Mouse (Mus musculus) urinary bladder, postnatal 36 days (tissue): ENCODE results near the gene Gpc6.

Source experiments
- DNase-seq, 2 experiments: peaks; one replicate each; pipeline ENCODE4 v3.0.0; 2022; ENCODE audit warnings: low spot score in 2 of 2, mixed read lengths in 1 of 2

Gene Gpc6

DNA sequence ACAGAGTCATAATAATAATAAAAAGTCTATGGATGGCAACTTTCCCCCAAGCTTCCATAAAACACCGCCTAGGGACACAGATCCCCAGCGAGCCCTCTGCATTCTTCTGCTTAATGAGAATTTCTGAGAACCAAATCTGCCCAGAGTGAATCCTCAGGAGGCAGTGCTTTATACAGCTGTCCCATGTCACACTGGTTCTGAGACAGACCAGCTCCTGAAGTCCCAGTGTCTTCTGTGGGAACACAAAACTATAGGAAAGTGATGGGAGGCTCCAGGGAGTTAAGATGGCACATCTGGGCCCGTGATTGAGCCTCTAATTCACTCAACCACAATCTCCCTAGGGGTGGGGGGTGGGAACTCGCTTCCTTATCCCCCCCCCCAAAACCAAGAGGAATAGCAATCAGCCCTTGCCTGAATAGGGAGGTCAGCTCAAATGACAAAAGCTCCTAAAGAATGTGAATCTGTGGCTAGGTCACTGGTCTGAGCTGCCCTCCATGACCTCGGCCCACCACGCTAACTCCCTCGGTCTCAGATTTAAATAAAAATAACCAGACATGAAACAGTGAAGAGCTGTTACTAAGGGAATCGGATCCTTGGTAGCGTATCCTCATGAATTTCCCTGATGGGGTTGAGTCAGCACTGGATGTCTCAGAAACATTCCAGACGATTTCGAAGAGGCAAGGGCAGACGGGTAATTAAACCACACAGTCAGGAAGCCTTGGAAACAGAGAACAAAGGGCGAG is 1005.2 kb downstream of the Gpc6 start:
- no peak for DNase-seq

DNA sequence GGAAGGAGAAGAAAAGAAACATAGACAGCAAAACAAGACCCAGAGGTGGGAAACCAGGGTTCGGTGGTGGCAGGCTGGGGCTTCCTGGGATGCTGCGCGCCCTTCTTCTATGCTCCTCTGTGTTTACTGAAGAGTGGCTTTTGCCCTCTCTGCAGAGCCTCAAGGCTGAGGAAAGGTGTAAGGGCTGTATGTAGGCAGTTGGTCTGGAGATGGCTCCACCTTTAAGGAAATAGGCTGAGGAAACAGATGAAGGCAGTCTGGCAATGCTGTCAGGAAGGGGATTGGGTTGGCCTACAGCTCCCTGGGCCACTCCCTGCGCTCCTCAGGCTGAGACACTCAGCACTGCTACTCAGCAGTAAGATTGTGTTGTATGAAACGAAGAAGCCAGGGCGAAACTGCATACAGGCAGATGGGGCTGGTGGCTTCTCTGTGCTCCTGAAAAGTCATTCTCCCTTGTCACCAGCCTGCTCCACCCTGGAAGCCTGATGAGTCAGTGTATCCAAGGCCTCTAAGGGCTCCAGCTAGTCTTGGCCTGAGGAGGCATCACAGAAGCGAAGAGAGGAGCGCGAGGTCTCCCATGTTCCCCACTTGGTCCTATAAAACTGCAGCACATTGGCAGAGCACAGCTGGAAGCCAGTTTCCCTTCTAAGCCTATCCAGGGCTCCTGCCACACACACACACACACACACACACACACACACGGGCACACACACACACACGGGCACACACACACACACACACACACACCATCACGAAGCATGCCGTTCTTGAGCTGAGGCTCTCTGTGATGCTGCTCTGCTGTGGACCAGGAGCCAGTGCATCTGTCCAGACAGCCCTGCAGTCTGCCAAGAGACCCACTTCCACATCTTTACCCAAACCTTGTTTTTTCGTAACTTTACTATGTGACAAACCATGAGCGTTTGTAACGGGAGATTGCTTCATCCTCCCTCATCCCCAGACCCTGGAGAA is 1006.0 kb downstream of the Gpc6 start:
- DNase-seq = no peak

- DNase-seq = no peak
Observed at GRCm38 (mm10) chr14:117932163-117932851, 1007.2 kb downstream of the Gpc6 start.

DNA sequence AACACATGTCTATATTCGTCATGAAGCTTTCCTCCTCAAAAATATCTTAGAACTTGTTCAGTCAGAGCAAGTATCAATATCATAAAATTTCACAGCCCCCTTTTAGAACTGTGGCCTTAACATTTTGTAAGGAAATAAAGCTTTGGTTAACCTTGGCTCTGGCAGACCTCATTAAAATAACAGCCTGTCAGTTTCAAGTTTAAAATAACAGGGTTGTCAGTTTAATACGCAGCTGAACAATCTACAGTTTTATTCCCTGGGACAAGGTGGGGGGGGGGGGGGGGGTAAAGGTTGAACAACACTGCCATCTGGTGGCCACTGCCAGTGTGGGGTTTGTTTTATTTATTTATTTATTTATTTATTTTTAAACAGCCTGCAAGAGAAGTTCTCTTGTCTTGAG is 1013.4 kb downstream of the Gpc6 start:
- DNase-seq = no peak

DNA sequence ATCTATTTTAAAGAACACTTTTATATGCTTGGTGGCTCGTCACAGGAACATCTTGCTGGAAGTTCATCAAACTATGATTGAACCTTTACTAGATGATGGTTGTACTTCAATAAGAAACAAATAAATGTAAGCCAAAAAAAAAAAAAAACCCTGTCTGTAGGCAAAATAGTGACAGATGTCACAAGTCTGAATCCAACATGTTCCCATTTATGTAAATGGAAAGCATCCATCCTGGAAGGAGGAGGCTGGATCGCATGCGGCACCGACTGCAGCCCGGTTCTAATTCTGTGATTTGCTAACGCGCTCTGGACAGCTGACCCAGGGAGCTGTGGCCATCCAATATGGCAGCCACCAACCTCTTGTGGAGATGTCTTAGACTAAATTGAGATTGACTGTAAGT is 1014.4 kb downstream of the Gpc6 start:
- no peak for DNase-seq

DNA sequence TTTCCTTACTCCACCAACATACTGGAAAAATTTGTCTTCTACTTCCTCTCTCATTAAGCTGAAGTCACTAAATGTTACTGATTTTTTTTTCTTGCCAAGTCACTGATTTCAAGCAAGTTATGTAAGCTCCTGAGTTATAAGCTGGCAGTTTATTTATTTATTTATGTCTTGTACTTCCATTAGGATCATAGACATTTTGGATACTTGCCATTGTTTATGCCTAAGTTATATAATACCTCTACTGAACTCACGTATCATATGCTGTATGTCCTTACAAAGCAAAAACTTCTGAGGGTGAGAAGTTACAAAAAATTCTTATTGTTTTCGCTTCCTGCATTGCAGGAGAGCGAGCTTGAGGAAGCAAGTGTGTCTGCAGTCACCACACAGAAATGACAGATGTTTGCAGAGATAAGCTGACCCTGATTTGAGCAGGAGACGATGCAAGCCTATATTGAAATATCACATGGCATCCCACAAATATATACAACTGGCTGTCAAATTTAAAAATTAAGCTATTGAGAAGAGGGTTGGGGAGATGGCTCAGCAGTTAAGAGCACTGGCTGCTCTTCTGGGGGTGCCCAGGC is 1020.9 kb downstream of the Gpc6 start:
- no peak for DNase-seq

- no peak for DNase-seq
Observed at GRCm38 (mm10) chr14:117951265-117951664, 1026.2 kb downstream of the Gpc6 start.

DNA sequence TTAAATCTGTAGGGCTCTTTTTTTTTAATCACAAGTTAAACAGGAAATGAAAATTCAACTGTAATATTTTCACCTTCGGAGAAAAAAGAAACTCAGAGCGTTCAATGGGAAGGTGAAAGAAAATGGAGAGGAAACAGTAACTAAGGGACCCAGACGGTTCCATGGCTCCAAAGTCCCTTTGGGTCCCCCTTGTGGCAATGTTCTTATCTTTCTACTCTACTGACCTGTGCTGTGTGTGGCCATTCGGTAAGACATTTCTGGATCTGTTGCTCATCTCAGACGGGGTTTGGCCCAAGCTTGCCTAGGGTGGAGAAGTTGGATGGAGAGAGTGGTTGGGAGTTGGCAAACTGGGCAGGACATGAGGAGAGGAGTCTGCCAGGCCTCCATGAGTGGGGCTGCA is 1026.6 kb downstream of the Gpc6 start:
- DNase-seq = no peak

GRCm38 (mm10) chr14:117956051-117956450 is 1030.9 kb downstream of the Gpc6 start:
- no peak for DNase-seq

DNA sequence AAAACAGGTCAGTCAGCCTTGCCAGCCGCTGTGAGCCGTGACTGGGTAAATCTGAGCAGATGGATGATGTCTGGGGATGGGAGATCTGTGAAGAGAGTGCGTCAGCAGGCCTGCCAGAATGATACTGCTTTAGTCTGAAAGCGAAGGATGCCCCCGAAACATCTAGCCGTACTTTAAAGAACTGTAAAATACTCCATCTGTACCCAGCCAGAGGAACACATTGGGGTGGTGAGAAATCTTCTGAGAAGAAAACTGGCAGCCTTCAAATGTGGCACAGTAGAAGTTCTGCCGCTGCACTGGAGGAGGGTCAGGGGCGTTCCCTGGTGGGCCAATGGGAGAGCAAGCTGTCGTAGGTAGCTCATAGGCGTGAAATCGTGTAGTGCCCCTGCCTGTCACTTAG is 1033.3 kb downstream of the Gpc6 start:
- no peak for DNase-seq

DNA sequence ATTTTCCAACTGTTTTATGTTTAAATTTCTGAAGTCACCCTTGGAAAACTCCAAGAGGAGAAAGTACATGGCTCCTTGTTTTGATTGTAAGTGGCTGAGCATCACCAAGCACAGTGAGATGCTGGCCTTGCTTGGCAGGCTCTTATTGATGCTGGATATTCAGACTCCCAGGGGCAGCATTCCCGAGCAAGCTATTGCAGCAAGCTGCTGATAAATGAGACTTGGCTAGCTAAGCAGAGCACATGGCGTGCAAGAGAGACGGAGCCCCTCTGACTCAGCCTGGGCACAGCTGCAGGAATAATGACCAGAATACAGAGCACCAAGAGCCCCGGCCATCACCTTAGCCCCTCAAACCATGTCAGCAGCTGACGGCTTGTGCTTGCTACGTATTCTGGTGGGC is 1036.2 kb downstream of the Gpc6 start:
- DNase-seq = peak in 1 of 2 experiments; percentile 31

- DNase-seq = no peak
Observed at GRCm38 (mm10) chr14:117961844-117962243, 1036.7 kb downstream of the Gpc6 start.

GRCm38 (mm10) chr14:117962453-117962852 is 1037.3 kb downstream of the Gpc6 start:
- peak in 1 of 2 experiments; percentile 9 for DNase-seq

DNA sequence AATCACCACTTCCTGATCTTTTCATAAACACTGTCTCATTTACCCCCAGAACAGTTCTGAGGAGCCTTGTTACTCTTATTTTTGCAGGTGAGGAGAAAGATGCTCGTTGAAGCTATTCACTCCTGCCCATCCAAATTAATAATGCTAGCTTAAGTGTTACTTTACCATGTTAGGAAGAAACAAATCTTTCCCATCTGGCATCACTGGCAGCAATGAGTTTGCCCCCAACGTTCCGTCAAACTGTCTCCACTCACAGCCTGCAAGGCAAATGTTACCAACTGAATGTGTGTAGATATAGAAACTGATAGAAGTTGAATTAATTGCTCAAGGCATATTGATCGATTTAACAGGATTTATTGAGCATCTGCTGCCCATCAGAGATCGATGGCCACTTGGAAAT is 1047.5 kb downstream of the Gpc6 start:
- DNase-seq = no peak

DNA sequence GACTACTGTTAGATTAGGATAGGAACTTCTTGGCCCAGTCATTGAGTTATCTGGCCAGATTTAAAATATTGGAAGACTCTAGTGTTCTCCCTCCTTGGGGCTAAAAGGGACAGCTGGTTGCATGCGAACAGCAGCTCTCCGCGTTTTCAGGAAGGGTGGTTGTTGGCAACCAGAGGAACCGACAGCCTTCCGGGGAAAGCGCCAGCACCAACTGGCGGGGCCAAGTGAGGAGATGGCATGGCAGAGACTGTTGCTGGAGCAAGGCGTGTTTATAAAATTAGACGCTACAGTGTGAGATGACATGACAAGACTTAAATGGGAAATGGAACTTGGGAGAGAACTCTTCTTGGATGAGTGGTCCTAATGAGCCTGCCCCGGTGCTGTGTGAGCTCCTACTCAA is 1056.4 kb downstream of the Gpc6 start:
- no peak for DNase-seq

DNA sequence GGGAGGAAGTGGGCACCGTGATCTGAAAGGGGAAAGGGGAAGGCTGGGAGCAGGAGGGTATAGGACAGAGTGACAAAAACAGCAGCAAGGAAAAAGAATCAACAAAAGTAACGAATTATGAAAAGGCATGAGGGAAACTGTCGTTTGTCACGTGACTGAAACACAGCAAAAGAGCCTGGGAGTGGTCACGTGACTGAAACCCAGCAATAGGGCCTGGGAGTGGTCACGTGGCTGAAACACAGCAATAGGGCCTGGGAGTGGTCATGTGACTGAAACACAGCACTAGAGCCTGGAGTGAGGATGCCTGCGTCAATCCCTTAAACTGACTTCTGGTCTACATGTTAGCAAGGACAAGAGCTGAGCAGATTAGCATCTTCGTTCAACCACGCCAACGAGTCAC is 1063.3 kb downstream of the Gpc6 start:
- no peak for DNase-seq

- DNase-seq = no peak
Observed at GRCm38 (mm10) chr14:117990203-117990602, 1065.1 kb downstream of the Gpc6 start.

- no peak for DNase-seq
Observed at GRCm38 (mm10) chr14:117992600-117993256, 1067.6 kb downstream of the Gpc6 start.

DNA sequence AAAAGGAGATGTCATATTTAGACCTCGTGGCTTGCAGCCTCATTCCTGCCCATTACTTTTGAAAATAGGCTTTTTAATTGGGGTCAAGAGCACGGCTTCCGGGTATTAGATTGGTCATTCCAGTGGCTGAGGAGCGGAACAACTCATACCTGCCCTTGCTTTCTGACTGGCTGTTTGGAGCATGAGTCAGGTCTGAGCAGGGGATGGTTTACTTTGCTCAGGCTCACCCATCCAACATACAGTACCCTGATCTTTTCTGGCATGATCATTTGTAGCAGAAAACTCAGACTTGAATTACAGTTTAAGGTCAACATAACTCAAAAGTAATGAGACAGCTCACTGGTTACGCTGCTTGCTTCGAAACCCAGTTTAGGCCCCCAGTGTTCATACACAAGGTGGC is 1068.7 kb downstream of the Gpc6 start:
- no peak for DNase-seq

- no peak for DNase-seq
Observed at GRCm38 (mm10) chr14:118004434-118004833, 1079.3 kb downstream of the Gpc6 start.

DNA sequence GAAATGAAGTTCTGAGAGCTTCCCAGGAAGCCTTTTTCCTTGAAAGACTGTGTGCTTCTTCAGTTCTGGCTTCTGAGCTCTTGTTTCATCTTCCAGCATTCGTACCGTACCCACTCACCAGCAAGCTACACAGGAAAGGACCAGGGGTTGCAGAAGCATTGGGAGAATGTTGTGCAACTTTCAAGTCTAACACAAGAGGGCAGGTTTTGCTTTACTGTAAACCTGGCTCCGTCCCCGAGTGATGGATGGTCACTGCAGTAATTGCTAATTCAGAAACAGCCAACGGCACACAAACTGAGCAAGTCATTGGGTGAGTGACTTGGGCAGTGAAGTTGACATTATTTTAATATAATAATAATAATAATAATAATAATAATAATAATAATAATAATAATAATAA is 1080.6 kb downstream of the Gpc6 start:
- peak; percentile 14 to 31 for DNase-seq
